Mouse (Mus musculus) lung, adult 18-20 months (tissue): Measurements from ENCODE around the gene Alms1.
"Not testable (repeated sequence)": the region's sequence is repeated elsewhere in the genome, so short reads cannot be mapped to it uniquely, and the experiment has no call there.

Experiments used
- DNase-seq, 2 experiments: peaks; one replicate each; pipeline ENCODE4 v3.0.0; 2022; ENCODE audit warnings: mixed read lengths in 2 of 2

Alms1 gene

GRCm38 (mm10) chr6:85587396-85588143, at the start of gene Alms1:
Gene Alms1 (plus strand): TSS chr6:85587531.
- DNase-seq, result peak; percentile 93 to 96

- DNase-seq, result no peak
Measured at GRCm38 (mm10) chr6:85543351-85544175, 43.8 kb upstream of the Alms1 start.

GRCm38 (mm10) chr6:85544251-85544881, 43.0 kb upstream of the Alms1 start:
- no peak for DNase-seq

- no peak for DNase-seq
Measured at GRCm38 (mm10) chr6:85547642-85548041, 39.7 kb upstream of the Alms1 start.

- DNase-seq, result no peak
Measured at GRCm38 (mm10) chr6:85562374-85562773, 25.0 kb upstream of the Alms1 start.

- no peak for DNase-seq
Measured at GRCm38 (mm10) chr6:85572816-85573215, 14.5 kb upstream of the Alms1 start.

- DNase-seq, result no peak
Measured at GRCm38 (mm10) chr6:85581688-85582087, 5.6 kb upstream of the Alms1 start.

- DNase-seq, result no peak
Measured at GRCm38 (mm10) chr6:85584612-85585011, 2.7 kb upstream of the Alms1 start.

- DNase-seq, result no peak
Measured at GRCm38 (mm10) chr6:85586805-85587367, 445 bp upstream of the Alms1 start.

- no peak for DNase-seq
Measured at GRCm38 (mm10) chr6:85588164-85588563, 833 bp downstream of the Alms1 start.

- DNase-seq, result no peak
Measured at GRCm38 (mm10) chr6:85588568-85588967, 1.2 kb downstream of the Alms1 start.

GRCm38 (mm10) chr6:85590116-85590515, 2.8 kb downstream of the Alms1 start:
- DNase-seq, result no peak

GRCm38 (mm10) chr6:85599310-85599709, 12.0 kb downstream of the Alms1 start:
- DNase-seq, result peak in 1 of 2 experiments; percentile 17

- DNase-seq, result no peak
Measured at GRCm38 (mm10) chr6:85610511-85610910, 23.2 kb downstream of the Alms1 start.

GRCm38 (mm10) chr6:85620826-85621225, 33.5 kb downstream of the Alms1 start:
- DNase-seq, result no peak

- no peak for DNase-seq
Measured at GRCm38 (mm10) chr6:85621600-85621999, 34.3 kb downstream of the Alms1 start.

- DNase-seq, result no peak
Measured at GRCm38 (mm10) chr6:85624511-85624910, 37.2 kb downstream of the Alms1 start.

GRCm38 (mm10) chr6:85633165-85633564, 45.8 kb downstream of the Alms1 start:
- DNase-seq, result no peak

- DNase-seq, result peak in 1 of 2 experiments; percentile 3
Measured at GRCm38 (mm10) chr6:85653244-85653643, 65.9 kb downstream of the Alms1 start.

GRCm38 (mm10) chr6:85701943-85702342, 114.6 kb downstream of the Alms1 start:
- DNase-seq, result peak; percentile 83 to 86

- DNase-seq, result not testable (repeated sequence)
Measured at GRCm38 (mm10) chr6:85709206-85709605, 121.9 kb downstream of the Alms1 start.

GRCm38 (mm10) chr6:85709607-85710006, 122.3 kb downstream of the Alms1 start:
- DNase-seq, result not testable (repeated sequence)

GRCm38 (mm10) chr6:85713105-85713504, 125.8 kb downstream of the Alms1 start, which contains the start of gene Nat8f7:
Gene Nat8f7 (minus strand): TSS chr6:85713205.
- DNase-seq, result peak in 1 of 2 experiments; percentile 5
